Mouse (Mus musculus): Measurements from ENCODE around the gene Cd93.

Gene Cd93

DNA sequence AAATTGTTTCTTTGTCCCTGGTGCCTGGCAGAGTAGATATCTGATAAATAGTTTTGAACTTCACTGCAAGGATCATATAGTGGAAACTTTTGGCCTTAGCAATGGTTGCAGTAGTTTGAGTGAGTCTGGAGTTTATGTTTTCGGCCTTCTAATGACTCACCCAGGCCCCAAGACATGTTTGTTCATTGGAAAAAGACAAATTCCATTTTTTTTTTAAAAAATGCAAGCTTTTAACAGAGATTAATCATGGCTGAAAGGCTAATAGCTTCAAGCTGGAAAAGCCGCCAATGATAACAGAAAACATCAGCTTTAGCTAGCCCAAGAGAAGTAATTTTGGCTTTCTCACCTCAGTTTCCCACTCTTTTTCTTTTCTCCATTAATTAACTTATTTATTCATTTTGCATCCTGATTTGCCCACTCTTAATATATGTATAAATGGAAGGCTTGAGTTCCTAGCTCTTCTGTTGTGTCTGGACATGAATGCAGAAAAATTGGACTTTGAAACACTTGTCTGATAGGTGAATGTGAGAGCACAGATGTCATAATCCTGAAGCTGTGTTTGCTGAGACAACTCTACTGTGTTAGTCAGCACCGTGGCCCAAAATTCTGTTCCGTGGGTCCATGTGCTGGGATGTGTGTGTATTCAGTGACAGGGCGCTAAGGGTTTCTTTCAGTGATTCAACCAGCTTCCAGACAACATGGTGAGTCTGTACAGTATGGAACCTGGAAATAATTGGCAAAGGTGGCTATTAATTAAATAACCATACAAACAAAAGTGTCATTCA lies 44.3 kb downstream of the Cd93 start:
- no peak for DNase-seq

DNA sequence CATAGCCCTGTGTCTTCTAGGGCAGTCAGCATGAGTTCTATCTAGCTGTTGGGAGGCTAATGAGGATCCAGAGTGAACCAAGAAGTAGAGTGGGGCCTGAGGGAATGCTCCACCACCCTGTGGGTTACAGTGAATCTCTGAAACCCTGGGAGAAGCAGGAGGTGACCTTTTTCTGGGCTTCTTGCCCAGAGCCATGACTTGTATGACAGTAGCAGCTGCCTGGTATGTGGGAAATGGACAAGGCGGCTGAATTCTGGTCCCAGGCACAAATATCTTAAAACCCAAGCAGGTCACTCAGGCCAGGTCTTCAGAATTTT lies 45.6 kb downstream of the Cd93 start:
- peak in 1 of 2 experiments; percentile 12 for DNase-seq

DNA sequence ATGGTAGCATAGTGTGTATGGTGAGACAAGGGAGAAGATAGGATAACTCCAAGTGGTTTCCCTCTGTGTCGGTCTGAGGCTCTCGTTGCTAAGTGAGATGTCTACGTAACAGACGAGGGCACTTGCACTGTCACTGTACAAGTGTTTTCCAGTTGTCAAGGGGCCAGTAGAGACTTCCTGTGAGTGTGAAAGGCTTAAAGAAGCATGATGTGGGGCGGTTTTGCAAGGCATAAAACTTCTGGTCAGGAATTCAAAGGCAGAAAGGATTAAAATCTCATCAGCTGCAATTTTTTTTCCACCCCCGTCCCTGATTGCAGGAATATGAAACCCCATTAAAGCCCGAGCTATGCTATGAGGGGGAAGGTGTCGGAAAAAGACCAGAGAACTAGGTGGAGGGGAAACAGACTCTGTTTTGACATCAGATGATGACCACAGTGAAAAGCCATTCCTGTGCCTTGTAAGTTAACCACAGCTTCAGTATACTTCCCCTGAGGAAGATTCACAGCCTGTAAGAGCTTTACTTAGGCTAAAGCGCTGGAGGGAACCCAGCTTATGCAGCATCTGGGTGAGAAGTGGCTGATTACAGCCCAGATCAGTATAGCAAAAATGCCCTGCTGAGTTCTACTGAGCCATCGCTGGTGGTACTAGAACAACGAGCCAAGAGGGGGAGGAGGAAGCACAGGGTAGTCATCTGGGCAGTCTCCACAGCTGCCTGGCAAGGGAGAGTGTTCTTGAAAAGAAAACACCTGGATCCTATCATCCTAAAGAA lies 46.2 kb downstream of the Cd93 start:
- no peak for DNase-seq

DNA sequence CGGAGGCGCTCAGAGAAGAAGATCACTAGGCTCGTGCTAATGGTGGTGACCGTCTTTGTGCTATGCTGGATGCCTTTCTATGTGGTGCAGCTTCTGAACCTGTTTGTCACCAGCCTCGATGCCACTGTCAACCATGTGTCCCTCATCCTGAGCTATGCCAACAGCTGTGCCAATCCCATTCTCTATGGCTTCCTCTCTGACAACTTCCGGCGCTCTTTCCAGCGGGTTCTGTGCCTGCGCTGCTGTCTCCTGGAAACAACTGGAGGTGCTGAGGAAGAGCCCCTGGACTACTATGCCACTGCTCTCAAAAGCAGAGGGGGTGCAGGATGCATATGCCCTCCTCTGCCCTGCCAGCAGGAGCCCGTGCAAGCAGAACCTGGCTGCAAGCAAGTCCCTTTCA lies 47.2 kb downstream of the Cd93 start:
- DNase-seq, result no peak

DNA sequence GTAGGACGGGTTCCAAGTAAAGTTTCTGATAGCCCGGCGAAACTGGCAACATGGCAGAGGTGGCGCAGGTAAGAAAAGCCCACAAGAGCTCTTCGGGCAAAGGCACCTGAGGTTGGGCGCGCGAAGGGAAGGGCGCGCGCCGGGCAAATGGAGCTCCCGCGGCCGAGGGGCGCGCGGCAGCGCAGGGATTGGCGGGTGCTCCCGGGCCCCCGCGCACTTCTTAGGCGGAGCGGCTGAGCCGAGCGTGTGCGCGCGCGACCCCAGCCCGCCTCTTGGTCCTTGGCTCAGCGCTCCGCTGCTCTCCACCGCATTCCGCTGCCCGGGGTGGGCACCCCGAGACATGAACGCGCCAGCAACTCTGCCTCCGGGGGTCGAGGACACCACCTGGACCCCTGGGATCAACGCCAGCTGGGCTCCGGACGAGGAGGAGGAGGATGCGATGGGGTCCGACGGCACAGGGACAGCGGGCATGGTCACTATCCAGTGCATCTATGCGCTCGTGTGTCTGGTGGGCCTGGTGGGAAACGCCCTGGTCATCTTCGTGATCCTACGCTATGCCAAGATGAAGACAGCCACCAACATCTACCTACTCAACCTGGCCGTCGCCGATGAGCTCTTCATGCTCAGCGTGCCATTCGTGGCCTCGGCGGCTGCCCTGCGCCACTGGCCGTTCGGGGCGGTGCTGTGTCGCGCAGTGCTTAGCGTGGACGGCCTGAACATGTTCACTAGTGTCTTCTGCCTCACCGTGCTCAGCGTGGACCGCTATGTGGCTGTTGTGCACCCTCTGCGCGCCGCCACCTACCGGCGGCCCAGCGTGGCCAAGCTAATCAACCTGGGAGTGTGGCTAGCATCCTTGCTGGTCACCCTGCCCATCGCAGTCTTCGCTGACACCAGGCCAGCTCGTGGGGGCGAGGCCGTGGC lies 48.0 kb downstream of the Cd93 start, which contains the start of gene Sstr4:
Gene Sstr4 (plus strand): TSS at position 214 of the 921 bp plus-strand sequence.
- peak; percentile 54 to 60 for DNase-seq

DNA sequence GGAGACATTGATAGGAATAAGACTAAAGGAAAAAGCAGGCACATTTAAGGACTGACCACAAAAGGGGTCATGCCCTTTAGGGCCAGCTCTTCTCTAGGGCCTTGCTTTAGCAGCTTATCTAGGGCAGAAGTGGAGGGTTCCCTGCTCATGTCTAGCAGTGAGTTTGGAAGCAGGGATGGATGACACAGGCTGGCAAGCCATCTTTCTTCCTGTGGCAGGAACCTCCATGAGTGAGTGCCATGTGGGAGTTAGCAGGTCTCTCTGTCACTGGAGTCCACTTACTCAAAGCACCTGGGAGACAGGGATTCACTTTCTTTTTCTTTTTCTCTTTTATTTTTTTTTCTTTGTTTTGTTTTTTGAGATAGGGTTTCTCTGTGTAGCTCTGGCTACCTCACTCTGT lies 49.5 kb downstream of the Cd93 start:
- no peak for DNase-seq

DNA sequence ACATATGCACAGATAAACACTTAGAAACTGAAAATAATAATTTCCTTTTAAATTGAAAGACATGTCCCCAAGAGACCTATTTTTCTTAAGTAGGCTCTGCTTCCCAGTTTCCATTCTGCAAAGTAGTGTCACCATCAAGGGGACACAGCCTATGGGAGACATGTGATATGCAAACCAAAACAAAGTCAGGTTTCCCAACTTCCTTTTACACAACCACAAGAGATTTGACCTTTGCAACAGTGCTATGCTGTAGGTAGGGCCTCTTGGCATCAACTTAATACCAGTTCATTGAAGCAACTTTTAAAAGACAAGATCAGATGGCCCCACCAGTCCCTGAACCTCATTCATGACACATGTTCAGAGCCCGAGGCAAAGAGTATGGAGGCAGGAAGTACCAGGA lies 50.2 kb downstream of the Cd93 start:
- DNase-seq, result no peak

DNA sequence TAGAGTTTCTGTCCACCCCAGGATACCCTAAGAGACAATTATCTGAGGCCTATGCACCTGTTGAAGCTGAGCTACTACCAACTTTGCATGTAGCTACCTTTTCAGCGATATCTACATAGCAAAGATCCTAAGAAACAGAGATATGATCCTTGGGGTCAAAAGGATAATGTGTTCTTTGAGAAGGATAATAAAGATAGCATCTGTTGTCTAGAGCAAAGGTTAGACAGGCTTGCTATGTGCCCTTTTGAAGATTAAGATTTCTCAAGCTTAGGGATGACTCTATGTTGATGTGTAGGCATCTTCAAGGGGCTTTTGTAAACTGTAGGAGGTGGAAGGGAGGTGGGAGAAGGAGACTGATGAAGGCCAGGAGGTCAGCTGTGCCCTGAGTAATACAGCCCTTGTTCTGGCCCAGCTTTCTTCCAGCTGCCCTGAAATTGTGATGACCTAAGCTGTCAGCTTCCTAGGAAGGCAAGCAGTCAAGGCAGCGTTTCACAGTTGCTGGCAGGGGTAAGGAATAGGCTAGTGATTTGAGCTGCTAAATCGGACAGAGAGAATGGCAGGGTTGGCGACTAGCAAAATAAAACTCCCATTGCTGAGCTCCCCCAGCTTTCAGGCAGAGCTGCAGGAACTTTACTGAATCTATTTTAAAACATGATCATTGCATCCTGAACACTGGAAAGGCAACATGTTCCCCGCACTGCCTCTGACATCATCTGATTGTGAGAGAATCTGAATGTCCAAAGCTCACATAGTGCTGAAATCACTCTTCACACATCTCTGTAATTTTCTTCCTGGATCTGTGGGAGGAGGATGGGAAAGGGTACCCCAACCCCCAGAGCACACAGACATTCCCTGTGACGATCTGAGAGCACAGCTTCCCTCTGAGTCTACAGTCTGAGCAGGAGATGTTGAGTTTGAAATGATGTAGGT lies 55.4 kb downstream of the Cd93 start:
- no peak for DNase-seq

DNA sequence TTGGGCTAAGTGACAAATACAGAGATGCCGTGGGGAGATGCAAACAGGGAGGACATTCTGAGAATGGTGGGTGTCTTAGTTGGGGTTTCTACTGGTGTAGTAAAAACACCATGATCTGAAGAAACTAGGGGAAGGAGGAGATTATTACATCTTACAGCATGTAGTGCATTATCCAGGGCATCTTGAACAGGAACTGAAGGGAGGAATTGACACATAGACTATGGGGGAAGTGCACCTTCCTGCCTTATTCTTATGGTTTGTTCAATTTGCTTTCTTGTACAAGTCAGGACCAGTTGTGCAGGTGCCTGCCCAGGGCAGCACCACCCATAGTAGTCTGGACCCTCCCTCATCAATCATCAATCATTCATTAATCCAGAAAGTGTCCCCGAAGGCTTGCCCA lies 56.4 kb downstream of the Cd93 start:
- no peak for DNase-seq
